Mouse (Mus musculus): ENCODE data around the gene Tmem123. TPM values are rescaled to one million over a fixed set of nuclear protein-coding genes. Genes with fewer than 3 reads are reported as not detected.

Tmem123 gene
- polyA plus RNA-seq, 1 experiment from 2014 or later, result 119 TPM

GRCm38 (mm10) chr9:7795581-7795980 lies 31.7 kb downstream of the Tmem123 start:
- H3K9me3 ChIP-seq (replicated peaks), result no peaks in the 10 kb centered on the region
- H3K4me3 ChIP-seq, result no peak overlapping the region
- no peak overlapping the region for H3K27ac ChIP-seq (replicated peaks)
- no peak for DNase-seq (ENCODE audit: low spot score)
- no peaks in the 10 kb centered on the region for H3K27me3 ChIP-seq (ENCODE audit: low read depth, poor library complexity, severe bottlenecking)
- peaks cover 49% of the 10 kb centered on the region for H3K36me3 ChIP-seq
- H3K4me1 ChIP-seq, result no peaks in the 10 kb centered on the region

GRCm38 (mm10) chr9:7796129-7796864 lies 32.5 kb downstream of the Tmem123 start:
- H3K9me3 ChIP-seq (replicated peaks), result no peaks in the 10 kb centered on the region
- H3K27me3 ChIP-seq (ENCODE audit: low read depth, poor library complexity, severe bottlenecking), result no peaks in the 10 kb centered on the region
- no peak for DNase-seq (ENCODE audit: low spot score)
- peaks cover 41% of the 10 kb centered on the region for H3K36me3 ChIP-seq
- WGBS, result 83% methylated on average over 6 of the region's 6 CpGs
- no peak overlapping the region for H3K4me3 ChIP-seq
- no peak overlapping the region for H3K27ac ChIP-seq (replicated peaks)
- H3K4me1 ChIP-seq, result no peaks in the 10 kb centered on the region

GRCm38 (mm10) chr9:7797542-7797941 lies 33.7 kb downstream of the Tmem123 start:
- Histone ChIP-seq H3K9me3 (replicated peaks) (no peaks in the 10 kb centered on the region), H3K27me3 (ENCODE audit: low read depth, poor library complexity, severe bottlenecking) (no peaks in the 10 kb centered on the region), H3K4me1 (no peaks in the 10 kb centered on the region), H3K27ac (replicated peaks) (no peak overlapping the region), H3K4me3 (no peak overlapping the region), H3K36me3 (peaks cover 29% of the 10 kb centered on the region)
- 86% methylated on average over 2 of the region's 2 CpGs for WGBS
- no peak for DNase-seq (ENCODE audit: low spot score)

- H3K4me3 ChIP-seq, result no peak overlapping the region
- H3K36me3 ChIP-seq, result peaks cover 19% of the 10 kb centered on the region
- DNase-seq (ENCODE audit: low spot score), result no peak
- no peak overlapping the region for H3K27ac ChIP-seq (replicated peaks)
- H3K27me3 ChIP-seq (ENCODE audit: low read depth, poor library complexity, severe bottlenecking), result no peaks in the 10 kb centered on the region
- H3K9me3 ChIP-seq (replicated peaks), result no peaks in the 10 kb centered on the region
- WGBS, result 89% methylated on average over 3 of the region's 3 CpGs
- H3K4me1 ChIP-seq, result no peaks in the 10 kb centered on the region
Measured at GRCm38 (mm10) chr9:7798555-7798954, 34.7 kb downstream of the Tmem123 start.

- Histone ChIP-seq H3K4me1 (no peaks in the 10 kb centered on the region), H3K27ac (replicated peaks) (no peak overlapping the region), H3K27me3 (ENCODE audit: low read depth, poor library complexity, severe bottlenecking) (no peaks in the 10 kb centered on the region), H3K9me3 (replicated peaks) (peaks cover 3% of the 10 kb centered on the region; the same call in 1 of the 2 replicates), H3K36me3 (no peaks in the 10 kb centered on the region), H3K4me3 (no peak overlapping the region)
- 63% methylated on average over 5 of the region's 5 CpGs for WGBS
- no peak for DNase-seq (ENCODE audit: low spot score)
Measured at GRCm38 (mm10) chr9:7805101-7805506, 41.3 kb downstream of the Tmem123 start.

- H3K9me3 ChIP-seq (replicated peaks), result no peaks in the 10 kb centered on the region
- 86% methylated on average over 3 of the region's 3 CpGs for WGBS
- no peaks in the 10 kb centered on the region for H3K27me3 ChIP-seq (ENCODE audit: low read depth, poor library complexity, severe bottlenecking)
- H3K4me1 ChIP-seq, result no peaks in the 10 kb centered on the region
- no peak overlapping the region for H3K27ac ChIP-seq (replicated peaks)
- H3K36me3 ChIP-seq, result peaks cover 72% of the 10 kb centered on the region
- H3K4me3 ChIP-seq, result no peak overlapping the region
- DNase-seq (ENCODE audit: low spot score), result no peak
Measured at GRCm38 (mm10) chr9:7822758-7823157, 58.9 kb downstream of the Tmem123 start.

GRCm38 (mm10) chr9:7824916-7825315 lies 61.1 kb downstream of the Tmem123 start:
- Histone ChIP-seq H3K36me3 (peaks cover 64% of the 10 kb centered on the region), H3K27ac (replicated peaks) (no peak overlapping the region), H3K4me1 (peaks cover 4% of the 10 kb centered on the region; the same call in 1 of the 2 replicates), H3K4me3 (no peak overlapping the region), H3K9me3 (replicated peaks) (no peaks in the 10 kb centered on the region), H3K27me3 (ENCODE audit: low read depth, poor library complexity, severe bottlenecking) (no peaks in the 10 kb centered on the region)
- no peak for DNase-seq (ENCODE audit: low spot score)
- 95% methylated on average over 5 of the region's 5 CpGs for WGBS

GRCm38 (mm10) chr9:7828706-7829105 lies 64.9 kb downstream of the Tmem123 start:
- no peak for DNase-seq (ENCODE audit: low spot score)
- Histone ChIP-seq H3K4me1 (peaks cover 23% of the 10 kb centered on the region; the same call in 1 of the 2 replicates), H3K36me3 (peaks cover 56% of the 10 kb centered on the region), H3K4me3 (no peak overlapping the region), H3K9me3 (replicated peaks) (no peaks in the 10 kb centered on the region), H3K27me3 (ENCODE audit: low read depth, poor library complexity, severe bottlenecking) (no peaks in the 10 kb centered on the region), H3K27ac (replicated peaks) (no peak overlapping the region)
- WGBS, result 95% methylated on average over 4 of the region's 4 CpGs

- Histone ChIP-seq H3K36me3 (peaks cover 58% of the 10 kb centered on the region), H3K27me3 (ENCODE audit: low read depth, poor library complexity, severe bottlenecking) (no peaks in the 10 kb centered on the region), H3K9me3 (replicated peaks) (no peaks in the 10 kb centered on the region), H3K4me3 (no peak overlapping the region), H3K27ac (replicated peaks) (no peak overlapping the region), H3K4me1 (peaks cover 26% of the 10 kb centered on the region; the same call in 1 of the 2 replicates)
- 82% methylated on average over 9 of the region's 9 CpGs for WGBS
- DNase-seq (ENCODE audit: low spot score), result no peak
Measured at GRCm38 (mm10) chr9:7829531-7830528, 66.0 kb downstream of the Tmem123 start.

GRCm38 (mm10) chr9:7833421-7833820 lies 69.6 kb downstream of the Tmem123 start:
- no peaks in the 10 kb centered on the region for H3K27me3 ChIP-seq (ENCODE audit: low read depth, poor library complexity, severe bottlenecking)
- H3K9me3 ChIP-seq (replicated peaks), result no peaks in the 10 kb centered on the region
- DNase-seq (ENCODE audit: low spot score), result no peak
- no peak overlapping the region for H3K4me3 ChIP-seq
- no peak overlapping the region for H3K27ac ChIP-seq (replicated peaks)
- 91% methylated on average over 6 of the region's 6 CpGs for WGBS
- peaks cover 36% of the 10 kb centered on the region for H3K4me1 ChIP-seq
- peaks cover 37% of the 10 kb centered on the region for H3K36me3 ChIP-seq

- peaks cover 28% of the 10 kb centered on the region for H3K36me3 ChIP-seq
- DNase-seq (ENCODE audit: low spot score), result no peak
- 92% methylated on average over 1 of the region's 1 CpGs for WGBS
- H3K9me3 ChIP-seq (replicated peaks), result no peaks in the 10 kb centered on the region
- no peaks in the 10 kb centered on the region for H3K27me3 ChIP-seq (ENCODE audit: low read depth, poor library complexity, severe bottlenecking)
- H3K27ac ChIP-seq (replicated peaks), result no peak overlapping the region
- peaks cover 29% of the 10 kb centered on the region for H3K4me1 ChIP-seq
- H3K4me3 ChIP-seq, result 0 out of 2 replicates have a peak overlapping the region, but pooled peaks have one; percentile 35
Measured at GRCm38 (mm10) chr9:7835302-7835701, 71.5 kb downstream of the Tmem123 start.

- DNase-seq (ENCODE audit: low spot score), result peak; percentile 64
- H3K27ac ChIP-seq (replicated peaks), result peak overlapping the region; percentile 97
- peaks cover 29% of the 10 kb centered on the region for H3K4me1 ChIP-seq
- H3K36me3 ChIP-seq, result peaks cover 28% of the 10 kb centered on the region
- no peaks in the 10 kb centered on the region for H3K9me3 ChIP-seq (replicated peaks)
- under 1% methylated on average over 16 of the region's 16 CpGs for WGBS
- peak overlapping the region; percentile 68 for H3K4me3 ChIP-seq
- no peaks in the 10 kb centered on the region for H3K27me3 ChIP-seq (ENCODE audit: low read depth, poor library complexity, severe bottlenecking)
Measured at GRCm38 (mm10) chr9:7836331-7836730, 72.5 kb downstream of the Tmem123 start.

Data from midbrain, embryonic 10.5 days (tissue).